Mouse (Mus musculus) heart, embryonic 16.5 days (tissue): ENCODE measurements at regions not wholly inside any gene's neighbourhood (a gene's known extent, or its start where the extent isn't known, plus 50 kb on each side); places are given as distances from the start of the nearest gene placed in this dataset.
A peak's percentile ranks its signal among the peaks of the same experiment; 100 is the strongest.

Source experiments
- ATAC-seq: fragments of 200-750 bp; cut with Nextera tagmentation; replicated peaks from 2 replicates; pipeline ENCODE4 v1.8.0; 2017; ENCODE audit warnings: moderate number of reproducible peaks; ENCODE audit not compliant: insufficient read depth, low FRiP score; ENCODE audit errors: extremely low read depth
- H3K27ac ChIP-seq: fragments of 300-500 bp; sonication (generic); 2 replicates; pipeline ENCODE4 v1.5.1; 2014; ENCODE audit warnings: mild to moderate bottlenecking, low read length, control low read depth, moderate library complexity
- H3K27me3 ChIP-seq: fragments of 300-500 bp; sonication (generic); 2 replicates; pipeline ENCODE4 v1.6.1; 2014; ENCODE audit warnings: low read length, mixed read lengths; ENCODE audit not compliant: control insufficient read depth, insufficient read depth
- H3K36me3 ChIP-seq: fragments of 300-500 bp; sonication (generic); 2 replicates; pipeline ENCODE4 v1.6.1; 2014; ENCODE audit not compliant: control insufficient read depth, insufficient read depth
- H3K4me1 ChIP-seq: fragments of 300-500 bp; sonication (generic); 2 replicates; pipeline ENCODE4 v1.6.1; 2014; ENCODE audit warnings: low read length, mixed read lengths; ENCODE audit not compliant: control insufficient read depth, insufficient read depth
- H3K4me2 ChIP-seq: fragments of 300-500 bp; sonication (generic); 2 replicates; pipeline ENCODE4 v1.6.1; 2014; ENCODE audit warnings: low read depth, mild to moderate bottlenecking, control low read depth, low read length
- H3K4me3 ChIP-seq: fragments of 300-500 bp; sonication (generic); 2 replicates; pipeline ENCODE4 v1.5.1; 2014; ENCODE audit warnings: mild to moderate bottlenecking, control low read depth, low read length
- H3K9ac ChIP-seq: fragments of 300-500 bp; sonication (generic); 2 replicates; pipeline ENCODE4 v1.6.1; 2014; ENCODE audit warnings: low read length, control low read depth
- H3K9me3 ChIP-seq: fragments of 300-500 bp; sonication (generic); replicated peaks from 2 replicates; pipeline ENCODE4 v1.6.1; 2016; ENCODE audit warnings: low read length; ENCODE audit not compliant: control insufficient read depth
- WGBS: fragments of 180-500 bp; shearing (Covaris S2); extraction: QIAGEN DNeasy Blood & Tissue Kit; methylation state at CpG from one replicate; pipeline ENCODE4 v1.1.7; 2014; 5-methylcytosine and 5-hydroxymethylcytosine counted together

DNA sequence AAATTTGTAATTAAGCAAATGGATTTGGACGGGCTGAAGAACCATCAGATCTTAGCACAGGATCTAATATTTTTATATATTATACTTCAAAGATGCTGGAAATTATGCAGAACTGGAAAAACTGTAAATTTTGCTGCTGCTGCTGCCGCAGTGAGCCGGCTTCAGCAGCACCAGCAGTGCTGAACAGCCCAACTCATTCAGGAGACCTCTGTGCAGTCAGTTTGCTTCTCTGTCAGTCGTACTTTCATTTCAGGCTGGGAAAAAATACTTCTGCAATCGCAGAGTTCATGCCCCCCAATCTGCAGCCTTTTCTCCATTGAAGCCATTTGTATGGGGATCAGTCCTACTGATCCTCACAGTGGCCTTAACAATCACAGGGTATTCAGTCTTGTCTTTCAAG lies 53.4 kb upstream of the Trpc3 start:
- no peak for ATAC-seq
- WGBS, result 45% methylated on average over 5 of the region's 5 CpGs
- peak overlapping the region; percentile 21 for H3K4me3 ChIP-seq
- peak overlapping the region; percentile 4 for H3K9ac ChIP-seq
- no peaks in the 10 kb centered on the region for H3K27me3 ChIP-seq
- 0 out of 2 replicates have a peak, but pooled peaks cover 2% of the 10 kb centered on the region for H3K4me1 ChIP-seq
- H3K36me3 ChIP-seq, result no peaks in the 10 kb centered on the region
- peaks cover 5% of the 10 kb centered on the region for H3K9me3 ChIP-seq
- H3K4me2 ChIP-seq, result peak overlapping the region; percentile 51
- H3K27ac ChIP-seq, result peak overlapping the region; percentile 71

DNA sequence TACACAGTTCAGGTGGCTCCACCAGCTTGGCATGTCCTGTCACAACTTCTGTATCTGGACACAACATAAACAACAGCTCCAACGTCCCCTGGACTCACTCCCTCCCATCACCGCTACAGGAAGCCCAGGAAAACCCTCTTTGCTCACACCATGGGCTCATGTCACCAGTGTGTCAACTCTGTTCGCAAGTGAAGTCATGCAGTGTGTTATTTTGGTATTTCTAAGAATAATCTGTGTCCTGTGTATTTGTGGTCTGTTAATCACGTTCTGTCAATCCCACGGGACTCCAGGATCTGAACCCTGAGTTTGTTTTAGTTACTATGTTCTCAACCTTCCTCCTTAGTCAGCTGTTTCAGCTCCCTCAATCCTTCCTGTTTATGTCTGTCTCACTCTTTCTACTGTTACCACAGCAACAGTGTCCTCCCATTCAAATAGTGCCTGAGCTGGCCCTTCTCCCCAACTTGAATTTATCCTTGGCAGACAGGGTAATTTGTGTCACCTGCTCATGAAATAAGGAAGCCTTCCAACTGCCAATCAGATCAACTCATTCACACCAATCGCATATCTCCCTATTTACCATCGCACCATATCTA lies 64.5 kb upstream of the Trpc3 start:
- WGBS, result 47% methylated on average over 7 of the region's 7 CpGs
- no peak for ATAC-seq
- Histone ChIP-seq H3K9me3 (peaks cover 6% of the 10 kb centered on the region), H3K27me3 (no peaks in the 10 kb centered on the region), H3K4me2 (no peak overlapping the region), H3K9ac (no peak overlapping the region), H3K36me3 (no peaks in the 10 kb centered on the region), H3K4me3 (no peak overlapping the region), H3K27ac (no peak overlapping the region), H3K4me1 (peaks cover 5% of the 10 kb centered on the region; the same call in 1 of the 2 replicates)

DNA sequence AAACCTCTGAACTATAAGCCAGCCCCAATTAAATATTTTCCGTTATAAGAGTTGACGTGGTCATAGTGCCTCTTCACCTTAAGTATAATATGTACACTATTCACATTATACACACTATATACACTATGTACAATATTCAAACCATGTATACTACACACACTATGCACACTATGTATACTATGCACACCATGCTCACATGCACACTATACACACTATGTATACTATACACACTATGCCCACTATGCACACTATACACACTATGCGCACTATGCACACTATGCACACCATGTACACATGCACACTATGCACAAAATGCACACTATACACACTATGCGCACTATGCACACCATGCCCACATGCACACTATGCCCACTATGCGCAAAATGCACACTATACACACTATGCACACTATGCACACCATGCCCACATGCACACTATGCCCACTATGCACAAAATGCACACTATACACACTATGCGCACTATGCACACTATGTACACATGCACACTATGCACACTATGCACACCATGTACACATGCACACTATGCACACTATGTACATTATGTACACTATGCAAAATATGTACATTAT lies 72.2 kb upstream of the Trpc3 start:
- Histone ChIP-seq H3K27ac (no peak overlapping the region), H3K36me3 (no peaks in the 10 kb centered on the region), H3K4me1 (no peaks in the 10 kb centered on the region), H3K9me3 (no peaks in the 10 kb centered on the region), H3K4me2 (no peak overlapping the region), H3K4me3 (no peak overlapping the region), H3K27me3 (no peaks in the 10 kb centered on the region), H3K9ac (no peak overlapping the region)
- 91% methylated on average over 6 of the region's 6 CpGs for WGBS
- ATAC-seq, result no peak

DNA sequence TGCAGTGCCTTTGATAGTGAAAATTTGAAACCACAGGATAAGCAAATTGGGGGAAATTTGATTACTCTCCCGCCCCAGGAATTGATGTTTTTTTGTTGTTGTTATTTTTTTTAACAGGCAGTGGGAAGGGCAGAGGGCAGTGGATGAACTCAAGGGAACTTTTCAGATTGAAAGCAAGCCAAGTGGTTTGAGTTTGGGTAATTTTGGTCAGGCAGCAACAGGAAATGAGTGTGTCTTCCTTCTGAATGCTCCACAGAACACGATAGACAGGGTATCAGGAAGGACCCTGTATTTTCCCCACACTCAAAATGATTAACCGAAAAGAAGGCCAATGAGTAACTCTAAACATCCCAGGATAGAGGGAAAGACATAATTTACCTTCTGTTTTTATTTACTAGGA lies 72.9 kb upstream of the Trpc3 start:
- Histone ChIP-seq H3K4me1 (no peaks in the 10 kb centered on the region), H3K4me3 (no peak overlapping the region), H3K36me3 (no peaks in the 10 kb centered on the region), H3K9me3 (no peaks in the 10 kb centered on the region), H3K4me2 (no peak overlapping the region), H3K27me3 (no peaks in the 10 kb centered on the region), H3K27ac (no peak overlapping the region), H3K9ac (no peak overlapping the region)
- no peak for ATAC-seq
- 54% methylated on average over 3 of the region's 3 CpGs for WGBS

DNA sequence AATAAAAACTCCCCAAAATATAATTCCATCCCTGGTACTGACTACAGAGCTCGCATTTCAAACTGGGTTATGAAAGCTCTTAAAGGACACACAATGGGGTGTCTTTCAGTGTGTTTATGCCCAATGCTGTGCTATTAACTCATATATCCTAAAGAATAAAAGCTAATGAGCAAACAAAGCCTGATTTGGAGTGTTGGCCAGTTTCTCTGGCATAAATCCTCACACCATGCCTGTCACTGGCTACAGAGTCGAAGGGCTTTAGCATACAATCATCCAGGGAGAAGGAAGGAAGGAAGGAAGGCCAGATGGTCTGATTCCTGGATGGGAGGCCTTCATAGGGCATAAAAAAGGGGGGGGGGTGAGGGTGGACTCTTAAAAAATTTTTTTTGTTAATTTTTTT lies 74.8 kb upstream of the Trpc3 start:
- Histone ChIP-seq H3K9me3 (no peaks in the 10 kb centered on the region), H3K4me3 (no peak overlapping the region), H3K4me2 (no peak overlapping the region), H3K9ac (no peak overlapping the region), H3K36me3 (no peaks in the 10 kb centered on the region), H3K27ac (no peak overlapping the region), H3K4me1 (no peaks in the 10 kb centered on the region), H3K27me3 (no peaks in the 10 kb centered on the region)
- no peak for ATAC-seq
- WGBS, result 64% methylated on average over 2 of the region's 2 CpGs

DNA sequence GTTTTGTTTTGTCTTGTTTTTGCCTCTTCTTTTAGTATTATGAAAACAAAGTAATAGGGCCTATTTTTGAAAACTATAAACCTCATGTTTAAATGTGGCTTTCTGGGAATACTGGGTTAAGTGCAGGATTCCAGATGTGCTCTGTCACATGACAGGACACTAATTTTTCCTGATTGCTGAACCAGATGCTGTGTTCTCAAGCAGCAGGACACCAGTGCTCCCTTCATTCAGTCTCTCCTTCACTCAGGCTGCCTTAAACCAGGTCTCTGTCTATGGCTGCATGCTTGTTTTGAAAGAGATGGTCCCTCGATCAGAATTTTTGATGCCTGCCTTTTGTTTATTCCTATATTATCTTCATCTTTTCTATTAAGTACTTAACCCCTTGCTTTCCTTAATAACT lies 80.1 kb upstream of the Trpc3 start:
- H3K9ac ChIP-seq, result no peak overlapping the region
- no peaks in the 10 kb centered on the region for H3K36me3 ChIP-seq
- H3K4me2 ChIP-seq, result no peak overlapping the region
- H3K4me1 ChIP-seq, result no peaks in the 10 kb centered on the region
- ATAC-seq, result no peak
- no peak overlapping the region for H3K27ac ChIP-seq
- no peak overlapping the region for H3K4me3 ChIP-seq
- 71% methylated on average over 1 of the region's 1 CpGs for WGBS
- no peaks in the 10 kb centered on the region for H3K27me3 ChIP-seq
- H3K9me3 ChIP-seq, result no peaks in the 10 kb centered on the region

DNA sequence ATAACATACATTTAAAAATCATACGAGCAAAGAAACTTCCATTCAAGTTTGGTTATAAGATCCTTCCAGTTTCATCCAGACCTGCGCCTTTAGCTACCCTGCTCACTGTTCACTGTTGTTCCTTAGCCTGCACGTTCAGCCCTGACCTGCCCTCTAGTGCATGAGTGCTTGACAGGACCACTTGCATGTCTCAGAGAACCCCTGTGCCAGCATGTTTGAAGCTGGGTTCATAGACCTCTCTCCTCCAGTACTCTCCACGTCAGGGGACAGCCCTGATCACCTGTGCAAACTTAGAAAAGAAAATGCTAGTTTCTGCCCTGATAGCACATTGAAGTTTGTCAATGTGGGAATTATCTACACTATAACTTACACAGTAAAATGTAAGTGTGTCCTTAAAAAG lies 81.0 kb upstream of the Trpc3 start:
- Histone ChIP-seq H3K9ac (no peak overlapping the region), H3K36me3 (no peaks in the 10 kb centered on the region), H3K4me2 (no peak overlapping the region), H3K4me3 (no peak overlapping the region), H3K9me3 (no peaks in the 10 kb centered on the region), H3K27ac (no peak overlapping the region), H3K27me3 (no peaks in the 10 kb centered on the region), H3K4me1 (no peaks in the 10 kb centered on the region)
- no peak for ATAC-seq
- 63% methylated on average over 4 of the region's 4 CpGs for WGBS

DNA sequence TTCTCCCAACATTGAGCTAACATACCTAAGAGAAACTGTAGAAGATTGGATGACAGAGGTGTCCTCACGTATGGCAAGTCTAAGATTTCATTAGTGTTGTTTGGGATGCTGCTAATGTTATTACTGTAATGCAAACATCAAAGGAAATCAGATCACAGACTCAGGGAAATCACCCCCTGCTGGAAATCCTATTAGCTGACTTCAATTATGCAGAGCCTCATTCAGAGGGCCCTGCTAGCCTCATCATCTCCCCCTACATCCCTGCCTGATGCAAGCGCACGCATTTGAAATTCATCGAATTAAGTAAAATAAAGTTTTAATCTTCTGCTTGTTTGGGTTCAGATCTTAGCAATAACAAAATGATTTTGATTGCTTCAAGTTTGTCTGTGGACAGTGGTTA lies 84.1 kb upstream of the Trpc3 start:
- H3K4me3 ChIP-seq, result no peak overlapping the region
- no peak overlapping the region for H3K4me2 ChIP-seq
- no peak overlapping the region for H3K9ac ChIP-seq
- 50% methylated on average over 4 of the region's 4 CpGs for WGBS
- H3K36me3 ChIP-seq, result no peaks in the 10 kb centered on the region
- ATAC-seq, result no peak
- no peaks in the 10 kb centered on the region for H3K27me3 ChIP-seq
- no peak overlapping the region for H3K27ac ChIP-seq
- no peaks in the 10 kb centered on the region for H3K9me3 ChIP-seq
- no peaks in the 10 kb centered on the region for H3K4me1 ChIP-seq

DNA sequence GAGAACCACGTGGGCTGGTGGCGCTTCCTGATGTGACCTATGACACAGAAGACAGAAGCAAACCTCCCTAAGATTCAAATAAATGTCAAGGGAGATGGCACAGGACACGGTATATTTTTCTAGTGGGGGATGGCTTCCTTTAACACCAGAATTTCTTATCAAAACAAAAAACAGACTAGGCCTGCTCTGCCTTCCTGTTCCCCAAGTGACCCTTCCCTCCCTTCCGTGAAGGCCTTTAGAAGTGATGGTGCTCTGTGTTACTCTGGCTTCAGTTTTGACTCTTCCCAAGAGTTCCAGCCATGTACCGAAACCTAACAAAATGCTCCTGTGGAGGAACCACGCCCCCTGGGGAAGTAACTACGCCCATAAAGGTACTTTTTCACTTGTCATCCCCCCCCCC lies 84.5 kb upstream of the 4932438A13Rik start:
- no peak overlapping the region for H3K4me2 ChIP-seq
- peak; percentile 45; the same call in 1 of the 2 replicates for ATAC-seq
- no peaks in the 10 kb centered on the region for H3K9me3 ChIP-seq
- no peaks in the 10 kb centered on the region for H3K27me3 ChIP-seq
- no peak overlapping the region for H3K9ac ChIP-seq
- no peaks in the 10 kb centered on the region for H3K4me1 ChIP-seq
- 58% methylated on average over 7 of the region's 7 CpGs for WGBS
- H3K4me3 ChIP-seq, result no peak overlapping the region
- H3K27ac ChIP-seq, result no peak overlapping the region
- no peaks in the 10 kb centered on the region for H3K36me3 ChIP-seq
